Mouse (Mus musculus) ZHBTc4 (cell line): ENCODE measurements around the gene Wasf3.
"Not testable (repeated sequence)": the region's sequence is repeated elsewhere in the genome, so short reads cannot be mapped to it uniquely, and the experiment has no call there.

Source experiments
- DNase-seq: peaks from one replicate; pipeline ENCODE4 v3.0.0-alpha.2; 2011; ENCODE audit warnings: low read depth, low spot score

The Wasf3 gene

GRCm38 (mm10) chr5:146442767-146443166 is 58.0 kb downstream of the Wasf3 start:
- peak; percentile 51 for DNase-seq

- no peak for DNase-seq
These were observed 61.8 kb downstream of the Wasf3 start for GRCm38 (mm10) chr5:146446633-146447032.

- DNase-seq, result no peak
These were observed 66.9 kb downstream of the Wasf3 start for GRCm38 (mm10) chr5:146451592-146452254.

GRCm38 (mm10) chr5:146453556-146453955 is 68.8 kb downstream of the Wasf3 start:
- DNase-seq, result no peak

- DNase-seq, result no peak
These were observed 76.8 kb downstream of the Wasf3 start for GRCm38 (mm10) chr5:146461612-146462011.

GRCm38 (mm10) chr5:146466663-146467062 is 81.9 kb downstream of the Wasf3 start:
- DNase-seq, result no peak

GRCm38 (mm10) chr5:146468311-146468710 is 83.5 kb downstream of the Wasf3 start:
- no peak for DNase-seq

GRCm38 (mm10) chr5:146470821-146471220 is 86.0 kb downstream of the Wasf3 start:
- DNase-seq, result no peak

GRCm38 (mm10) chr5:146471311-146471710 is 86.5 kb downstream of the Wasf3 start:
- DNase-seq, result no peak

- DNase-seq, result no peak
These were observed 87.0 kb downstream of the Wasf3 start for GRCm38 (mm10) chr5:146471821-146472220.

GRCm38 (mm10) chr5:146479564-146479963 is 94.8 kb downstream of the Wasf3 start:
- DNase-seq, result peak; percentile 12

- not testable (repeated sequence) for DNase-seq
These were observed 96.9 kb downstream of the Wasf3 start, which contains the start of gene Gm6408 for GRCm38 (mm10) chr5:146481665-146482064. Gene Gm6408 (plus strand): TSS chr5:146481965.

GRCm38 (mm10) chr5:146488959-146489358 is 104.2 kb downstream of the Wasf3 start:
- DNase-seq, result not testable (repeated sequence)

- not testable (repeated sequence) for DNase-seq
These were observed 106.3 kb downstream of the Wasf3 start, which contains the start of gene Gm6370 for GRCm38 (mm10) chr5:146491063-146491462. Gene Gm6370 (plus strand): TSS chr5:146491363.

GRCm38 (mm10) chr5:146502099-146502498 is 117.3 kb downstream of the Wasf3 start, which contains the start of gene 4930449I24Rik:
Gene 4930449I24Rik (plus strand): TSS chr5:146502399.
- not testable (repeated sequence) for DNase-seq

GRCm38 (mm10) chr5:146513823-146514222 is 129.0 kb downstream of the Wasf3 start, which contains the start of gene Gm3402:
Gene Gm3402 (plus strand): TSS chr5:146514123.
- DNase-seq, result not testable (repeated sequence)
